Comparison of ENCODE assay signal across 19 mouse cellular contexts in the genomic region with DNA sequence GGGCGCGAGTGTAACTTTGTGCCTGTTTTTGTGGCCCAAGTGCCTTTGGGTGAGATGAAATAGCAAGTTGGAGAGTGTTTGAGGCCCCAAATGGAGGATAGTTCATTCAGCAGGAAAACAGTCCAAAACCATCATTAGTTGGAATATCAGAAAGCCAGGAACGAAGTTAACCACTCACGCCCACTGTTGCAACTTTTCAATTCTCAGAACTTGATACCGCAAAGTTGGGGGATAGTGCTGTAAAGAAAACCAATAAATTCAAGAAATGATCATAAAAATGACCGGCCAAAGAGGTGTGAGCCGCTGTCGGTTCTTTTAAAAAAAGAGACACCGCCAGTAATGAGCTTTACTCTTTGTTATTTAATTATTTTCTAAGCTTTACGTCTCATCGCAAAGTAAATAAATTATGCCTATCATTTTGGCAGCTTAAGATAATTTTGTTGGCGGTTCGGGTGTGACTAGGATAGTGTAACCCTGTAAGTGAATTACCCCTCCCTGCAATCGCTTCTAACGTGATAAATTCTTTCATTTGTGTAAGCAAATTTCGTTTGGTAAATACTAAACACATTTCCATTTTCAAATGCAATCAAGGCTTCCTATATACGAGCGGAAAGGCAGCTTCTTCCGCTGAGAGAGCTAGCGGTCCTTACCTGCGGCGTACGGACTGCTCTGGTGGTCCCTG. TPM values are rescaled to one million over a fixed set of nuclear protein-coding genes. Genes with fewer than 3 reads are reported as not detected.
DNase-seq lines count a peak whose midpoint lies in the region; ATAC-seq and TF ChIP-seq lines count a peak whose summit lies in the region.
"Had no signal": no experiment of that assay in that cellular context is flagged by ENCODE, and none has a peak within 500 bp of the region (broad histone marks: within the 10 kb centered on the region; RNA-seq: fewer than 3 reads in every experiment).

No protein-coding gene starts in this region.

- no peaks in the 10 kb centered on the region for H3K9me3 ChIP-seq in kidney, postnatal 0 days (replicated peaks; ENCODE audit: low read length)
- no peaks in the 10 kb centered on the region for H3K9me3 ChIP-seq in kidney, embryonic 15.5 days (replicated peaks)
- no peaks in the 10 kb centered on the region for H3K9me3 ChIP-seq in embryonic facial prominence, embryonic 11.5 days (replicated peaks; ENCODE audit: control insufficient read depth, low read length)
- no peaks in the 10 kb centered on the region for H3K9me3 ChIP-seq in hindbrain, embryonic 14.5 days (ENCODE audit: control insufficient read depth, low read length)
- H3K9me3 ChIP-seq in stomach, embryonic 14.5 days (ENCODE audit: control insufficient read depth, low read depth, low read length), result no peaks in the 10 kb centered on the region
- H3K9me3 ChIP-seq: liver, embryonic 15.5 days had no signal

- no peak for ATAC-seq in kidney, postnatal 0 days (replicated peaks; ENCODE audit: low FRiP score, low read depth)
- ATAC-seq in kidney, embryonic 15.5 days (replicated peaks; ENCODE audit: low FRiP score), result no peak
- ATAC-seq in embryonic facial prominence, embryonic 11.5 days (replicated peaks; ENCODE audit: insufficient number of reproducible peaks, low FRiP score, low TSS enrichment, low read depth), result no peak
- no peak for ATAC-seq in hindbrain, embryonic 14.5 days (ENCODE audit: low FRiP score)
- no peak for ATAC-seq in stomach, embryonic 14.5 days (ENCODE audit: insufficient number of reproducible peaks, insufficient read depth, low FRiP score, low read depth)

- peaks cover 93% of the 10 kb centered on the region for H3K27me3 ChIP-seq in kidney, postnatal 0 days (ENCODE audit: insufficient read depth, low read length)
- H3K27me3 ChIP-seq in kidney, embryonic 15.5 days, result peaks cover 98% of the 10 kb centered on the region
- peaks cover 67% of the 10 kb centered on the region for H3K27me3 ChIP-seq in embryonic facial prominence, embryonic 11.5 days (ENCODE audit: control insufficient read depth, insufficient read depth, low read length)
- peaks cover 94% of the 10 kb centered on the region for H3K27me3 ChIP-seq in hindbrain, embryonic 14.5 days (ENCODE audit: control insufficient read depth, insufficient read depth, low read length)
- peaks cover 48% of the 10 kb centered on the region for H3K27me3 ChIP-seq in stomach, embryonic 14.5 days (ENCODE audit: control insufficient read depth, insufficient read depth, low read length)

- H3K27ac ChIP-seq in kidney, postnatal 0 days, result no peak overlapping the region
- no peak overlapping the region for H3K27ac ChIP-seq in kidney, embryonic 15.5 days
- H3K27ac ChIP-seq in embryonic facial prominence, embryonic 11.5 days (replicated peaks; ENCODE audit: low read depth, low read length), result no peak overlapping the region
- H3K27ac ChIP-seq in hindbrain, embryonic 14.5 days, result peak overlapping the region; percentile 65
- H3K27ac ChIP-seq in stomach, embryonic 14.5 days (ENCODE audit: low read length), result peak overlapping the region; percentile 52; the same call in 1 of the 2 replicates
- H3K27ac ChIP-seq: liver, embryonic 15.5 days had no signal

- peak; percentile 27 for DNase-seq in kidney, postnatal 0 days (ENCODE audit: low spot score)
- DNase-seq in embryonic facial prominence, embryonic 11.5 days (ENCODE audit: low spot score), result peak; percentile 34
- peak; percentile 55 for DNase-seq in hindbrain, embryonic 14.5 days (ENCODE audit: low spot score)
- no peak for DNase-seq in ovary, postnatal 10 days (ENCODE audit: low spot score)
- DNase-seq in gastrocnemius, postnatal 4 days (ENCODE audit: low spot score in 2 of 2), result no peak
- DNase-seq in ovary, postnatal 36 days (ENCODE audit: low spot score), result no peak
- DNase-seq: gastrocnemius, postnatal 25 days; kidney, adult 11 months; lung, postnatal 14 days; thymus, postnatal 25 days had no signal

- H3K4me3 ChIP-seq in kidney, postnatal 0 days (replicated peaks; ENCODE audit: low read depth, low read length), result no peak overlapping the region
- no peak overlapping the region for H3K4me3 ChIP-seq in kidney, embryonic 15.5 days (replicated peaks)
- H3K4me3 ChIP-seq in embryonic facial prominence, embryonic 11.5 days (ENCODE audit: low read depth, low read length), result no peak overlapping the region
- peak overlapping the region; percentile 28 for H3K4me3 ChIP-seq in hindbrain, embryonic 14.5 days (replicated peaks; ENCODE audit: low read length)
- peak overlapping the region; percentile 24 for H3K4me3 ChIP-seq in stomach, embryonic 14.5 days (ENCODE audit: low read depth, low read length)
- H3K4me3 ChIP-seq: liver, embryonic 15.5 days had no signal

- H3K4me2 ChIP-seq in kidney, postnatal 0 days (ENCODE audit: low read length), result no peak overlapping the region
- H3K4me2 ChIP-seq in kidney, embryonic 15.5 days, result no peak overlapping the region
- no peak overlapping the region for H3K4me2 ChIP-seq in embryonic facial prominence, embryonic 11.5 days (ENCODE audit: low read depth, low read length)
- no peak overlapping the region for H3K4me2 ChIP-seq in hindbrain, embryonic 14.5 days (replicated peaks)
- H3K4me2 ChIP-seq in stomach, embryonic 14.5 days (replicated peaks; ENCODE audit: low read depth, low read length), result no peak overlapping the region
- H3K4me2 ChIP-seq: heart, embryonic 11.5 days; liver, embryonic 15.5 days had no signal

- no peak overlapping the region for H3K9ac ChIP-seq in kidney, postnatal 0 days (ENCODE audit: low read depth, low read length)
- H3K9ac ChIP-seq in kidney, embryonic 15.5 days, result no peak overlapping the region
- H3K9ac ChIP-seq in embryonic facial prominence, embryonic 11.5 days (replicated peaks; ENCODE audit: low read length), result no peak overlapping the region
- H3K9ac ChIP-seq in hindbrain, embryonic 14.5 days, result peak overlapping the region; percentile 18; the same call in 1 of the 2 replicates
- H3K9ac ChIP-seq in stomach, embryonic 14.5 days (replicated peaks; ENCODE audit: low read depth, low read length), result no peak overlapping the region
- H3K9ac ChIP-seq: liver, embryonic 15.5 days had no signal

- no peaks in the 10 kb centered on the region for H3K36me3 ChIP-seq in kidney, postnatal 0 days (ENCODE audit: insufficient read depth, low read length)
- no peaks in the 10 kb centered on the region for H3K36me3 ChIP-seq in kidney, embryonic 15.5 days
- no peaks in the 10 kb centered on the region for H3K36me3 ChIP-seq in embryonic facial prominence, embryonic 11.5 days (replicated peaks; ENCODE audit: control insufficient read depth, insufficient read depth, low read depth, low read length)
- no peaks in the 10 kb centered on the region for H3K36me3 ChIP-seq in hindbrain, embryonic 14.5 days (replicated peaks; ENCODE audit: control insufficient read depth, insufficient read depth)
- H3K36me3 ChIP-seq in stomach, embryonic 14.5 days (ENCODE audit: control insufficient read depth, insufficient read depth, low read length), result no peaks in the 10 kb centered on the region
- H3K36me3 ChIP-seq: liver, embryonic 15.5 days had no signal

- H3K4me1 ChIP-seq in kidney, postnatal 0 days (replicated peaks; ENCODE audit: insufficient read depth, low read length), result no peaks in the 10 kb centered on the region
- peaks cover 17% of the 10 kb centered on the region for H3K4me1 ChIP-seq in kidney, embryonic 15.5 days
- H3K4me1 ChIP-seq in embryonic facial prominence, embryonic 11.5 days (ENCODE audit: control insufficient read depth, insufficient read depth, low read length), result peaks cover 5% of the 10 kb centered on the region
- no peaks in the 10 kb centered on the region for H3K4me1 ChIP-seq in hindbrain, embryonic 14.5 days (replicated peaks; ENCODE audit: control insufficient read depth, insufficient read depth, low read length)
- H3K4me1 ChIP-seq in stomach, embryonic 14.5 days (ENCODE audit: control insufficient read depth, insufficient read depth, low read length), result no peaks in the 10 kb centered on the region

- WGBS in kidney, postnatal 0 days, result 3% methylated on average over 23 of the region's 23 CpGs
- 3% methylated on average over 23 of the region's 23 CpGs for WGBS in kidney, embryonic 15.5 days
- WGBS in embryonic facial prominence, embryonic 11.5 days, result 2% methylated on average over 23 of the region's 23 CpGs
- 2% methylated on average over 23 of the region's 23 CpGs for WGBS in hindbrain, embryonic 14.5 days
- WGBS in stomach, embryonic 14.5 days, result 2% methylated on average over 23 of the region's 23 CpGs

- no peak for TF ChIP-seq CTCF in kidney, postnatal 0 days (IDR thresholded peaks at IDR 0.05; ENCODE audit: low read depth)

RNA-seq across cellular contexts. Expression of a gene that starts 0.9 kb away (rescaled TPM):
- polyA plus RNA-seq in kidney, postnatal 0 days (2015; fragmentation: Nextera tagmentation; extraction: Ambion mirVana), result 0.21 TPM in 1 of 2 replicates, not detected in the other
- 1.4 and 3.4 TPM in 2 replicates for polyA plus RNA-seq in kidney, embryonic 15.5 days (2015; fragmentation: Nextera tagmentation; extraction: Ambion mirVana)
- polyA plus RNA-seq in embryonic facial prominence, embryonic 11.5 days (2014; fragmentation: Nextera tagmentation; extraction: Ambion mirVana), result 4.1 and 5.1 TPM in 2 replicates
- polyA plus RNA-seq in hindbrain, embryonic 14.5 days (2014; fragmentation: Nextera tagmentation; extraction: Ambion mirVana), result 24.3 and 27.3 TPM in 2 replicates
- polyA plus RNA-seq in stomach, embryonic 14.5 days (2014; fragmentation: Nextera tagmentation; extraction: Ambion mirVana), result 32.3 and 32.4 TPM in 2 replicates
- total RNA-seq in gastrocnemius, postnatal 4 days (2021), result under 1 TPM in 1 of 2 experiments, not detected in 1; 0.10 TPM
- total RNA-seq: gastrocnemius, postnatal 25 days; heart, postnatal 14 days; layer of hippocampus, postnatal 14 days; left cerebral cortex, postnatal 14 days had no signal
- polyA plus RNA-seq: C2C12; forebrain, embryonic 11.5 days had no signal

Comparison
In these comparisons a context has a peak if more than half of its experiments do, and no peak if none do; other contexts are left out.
1. DNase-seq: peak in kidney, postnatal 0 days (single experiment), embryonic facial prominence, embryonic 11.5 days (single experiment) and hindbrain, embryonic 14.5 days (single experiment); none in ovary, postnatal 10 days (single experiment), gastrocnemius, postnatal 4 days (0 of 2) and ovary, postnatal 36 days (single experiment).
2. H3K27ac ChIP-seq: peak in hindbrain, embryonic 14.5 days (single experiment) and stomach, embryonic 14.5 days (single experiment); none in kidney, postnatal 0 days (single experiment), kidney, embryonic 15.5 days (single experiment) and embryonic facial prominence, embryonic 11.5 days (single experiment).
3. H3K4me3 ChIP-seq: peak in hindbrain, embryonic 14.5 days (single experiment) and stomach, embryonic 14.5 days (single experiment); none in kidney, postnatal 0 days (single experiment), kidney, embryonic 15.5 days (single experiment) and embryonic facial prominence, embryonic 11.5 days (single experiment).